Mouse (Mus musculus): ENCODE results near the gene Epc2.
A peak's percentile ranks its signal among the peaks of the same experiment; 100 is the strongest.
"Not testable (repeated sequence)": the region's sequence is repeated elsewhere in the genome, so short reads cannot be mapped to it uniquely, and the experiment has no call there.

Epc2 gene

GRCm38 (mm10) chr2:49471641-49472355 lies 20.5 kb downstream of the Epc2 start:
- DNase-seq (ENCODE audit: low spot score in 2 of 2) = no peak

GRCm38 (mm10) chr2:49472443-49472842 lies 21.2 kb downstream of the Epc2 start:
- DNase-seq (ENCODE audit: low spot score in 2 of 2) = no peak

- no peak for DNase-seq (ENCODE audit: low spot score in 2 of 2)
Measured at GRCm38 (mm10) chr2:49482146-49482545, 30.9 kb downstream of the Epc2 start.

GRCm38 (mm10) chr2:49483382-49483781 lies 32.1 kb downstream of the Epc2 start:
- no peak for DNase-seq (ENCODE audit: low spot score in 2 of 2)

GRCm38 (mm10) chr2:49501435-49501834 lies 50.1 kb downstream of the Epc2 start:
- DNase-seq (ENCODE audit: low spot score in 2 of 2) = no peak

GRCm38 (mm10) chr2:49503596-49503995 lies 52.3 kb downstream of the Epc2 start:
- DNase-seq (ENCODE audit: low spot score in 2 of 2) = no peak

- not testable (repeated sequence) for DNase-seq (ENCODE audit: low spot score in 2 of 2)
Measured at GRCm38 (mm10) chr2:49505151-49505550, 53.9 kb downstream of the Epc2 start.

GRCm38 (mm10) chr2:49510832-49511231 lies 59.5 kb downstream of the Epc2 start:
- DNase-seq (ENCODE audit: low spot score in 2 of 2) = no peak

- no peak for DNase-seq (ENCODE audit: low spot score in 2 of 2)
Measured at GRCm38 (mm10) chr2:49516011-49516410, 64.7 kb downstream of the Epc2 start.

- DNase-seq (ENCODE audit: low spot score in 2 of 2) = no peak
Measured at GRCm38 (mm10) chr2:49520409-49520808, 69.1 kb downstream of the Epc2 start.

GRCm38 (mm10) chr2:49520989-49521388 lies 69.7 kb downstream of the Epc2 start:
- DNase-seq (ENCODE audit: low spot score in 2 of 2) = no peak

- DNase-seq (ENCODE audit: low spot score in 2 of 2) = no peak
Measured at GRCm38 (mm10) chr2:49521564-49521963, 70.3 kb downstream of the Epc2 start.

GRCm38 (mm10) chr2:49522578-49522977 lies 71.3 kb downstream of the Epc2 start:
- DNase-seq (ENCODE audit: low spot score in 2 of 2) = no peak

GRCm38 (mm10) chr2:49537147-49537546 lies 85.9 kb downstream of the Epc2 start:
- DNase-seq (ENCODE audit: low spot score in 2 of 2) = no peak

- DNase-seq (ENCODE audit: low spot score in 2 of 2) = no peak
Measured at GRCm38 (mm10) chr2:49538056-49538455, 86.8 kb downstream of the Epc2 start.

- DNase-seq (ENCODE audit: low spot score in 2 of 2) = no peak
Measured at GRCm38 (mm10) chr2:49539745-49540144, 88.5 kb downstream of the Epc2 start.

GRCm38 (mm10) chr2:49547813-49548212 lies 96.5 kb downstream of the Epc2 start:
- DNase-seq (ENCODE audit: low spot score in 2 of 2) = no peak

GRCm38 (mm10) chr2:49548492-49548891 lies 97.2 kb downstream of the Epc2 start:
- no peak for DNase-seq (ENCODE audit: low spot score in 2 of 2)

GRCm38 (mm10) chr2:49553096-49553495 lies 101.8 kb downstream of the Epc2 start:
- DNase-seq (ENCODE audit: low spot score in 2 of 2) = no peak

- no peak for DNase-seq (ENCODE audit: low spot score in 2 of 2)
Measured at GRCm38 (mm10) chr2:49557339-49557738, 106.1 kb downstream of the Epc2 start.

GRCm38 (mm10) chr2:49558361-49558760 lies 107.1 kb downstream of the Epc2 start:
- DNase-seq (ENCODE audit: low spot score in 2 of 2) = no peak

GRCm38 (mm10) chr2:49562688-49563350 lies 111.5 kb downstream of the Epc2 start:
- DNase-seq (ENCODE audit: low spot score in 2 of 2) = peak; percentile 21 to 34
